Mouse (Mus musculus) forebrain, postnatal 0 days (tissue): ENCODE measurements around the gene Exoc2. TPM values are rescaled to one million over a fixed set of nuclear protein-coding genes. Genes with fewer than 3 reads are reported as not detected.

Source experiments
- ATAC-seq: fragments of 200-750 bp; cut with Nextera tagmentation; 2 replicates; pipeline ENCODE4 v1.8.0; 2017; ENCODE audit warnings: mild to moderate bottlenecking, moderate library complexity
- DNase-seq: peaks from one replicate; pipeline ENCODE4 v3.0.0-alpha.2; 2015
- H3K27ac ChIP-seq: fragments of 300-500 bp; sonication (generic); 2 replicates; pipeline ENCODE4 v1.5.1; 2014; ENCODE audit warnings: low read depth, mild to moderate bottlenecking, antibody characterized with exemption, low read length, moderate library complexity, mixed read lengths
- H3K27me3 ChIP-seq: fragments of 300-500 bp; sonication (generic); 2 replicates; pipeline ENCODE4 v1.6.1; 2014; ENCODE audit warnings: mild to moderate bottlenecking, low read length, mixed read lengths; ENCODE audit not compliant: insufficient read depth
- H3K36me3 ChIP-seq: fragments of 300-500 bp; sonication (generic); 2 replicates; pipeline ENCODE4 v1.6.1; 2014; ENCODE audit warnings: mild to moderate bottlenecking, moderate library complexity; ENCODE audit not compliant: insufficient read depth
- H3K4me1 ChIP-seq: fragments of 300-500 bp; sonication (generic); 2 replicates; pipeline ENCODE4 v1.6.1; 2014; ENCODE audit warnings: antibody characterized with exemption; ENCODE audit not compliant: insufficient read depth
- H3K4me2 ChIP-seq: fragments of 300-500 bp; sonication (generic); 2 replicates; pipeline ENCODE4 v1.6.1; 2014; ENCODE audit warnings: low read depth, mild to moderate bottlenecking, moderate library complexity
- H3K4me3 ChIP-seq: fragments of 300-500 bp; sonication (generic); 2 replicates; pipeline ENCODE4 v1.5.1; 2014; ENCODE audit warnings: low read depth, low read length, mixed read lengths
- H3K9ac ChIP-seq: fragments of 300-500 bp; sonication (generic); 2 replicates; pipeline ENCODE4 v1.6.1; 2014; ENCODE audit warnings: mild to moderate bottlenecking
- H3K9me3 ChIP-seq: fragments of 300-500 bp; sonication (generic); 2 replicates; pipeline ENCODE4 v1.6.1; 2016; ENCODE audit warnings: low read length
- CTCF ChIP-seq: sonication (generic); IDR thresholded peaks from 2 replicates; pipeline ENCODE4 v1.5.1; 2016; ENCODE audit warnings: antibody characterized with exemption, control low read depth, low read depth
- WGBS: fragments of 180-500 bp; shearing (Covaris S2); extraction: QIAGEN DNeasy Blood & Tissue Kit; methylation state at CpG from one replicate; pipeline ENCODE4 v1.1.7; 2014; 5-methylcytosine and 5-hydroxymethylcytosine counted together
- polyA plus RNA-seq: library from polyadenylated mRNA; unstranded; fragments of >200 nt; fragmentation: Nextera tagmentation; extraction: Ambion mirVana; gene quantifications from 2 replicates; pipeline ENCODE4 v1.2.1, GENCODE M21; 2015
- total RNA-seq: library from RNA; depleted of rRNA; stranded (reverse); fragments of >200 nt; gene quantifications from 2 replicates; pipeline ENCODE4 v1.2.3, GENCODE M21; 2014

Gene Exoc2
- total and polyA plus RNA-seq, 2 experiments from 2014 or later, result 44.0 to 69.5 TPM

DNA sequence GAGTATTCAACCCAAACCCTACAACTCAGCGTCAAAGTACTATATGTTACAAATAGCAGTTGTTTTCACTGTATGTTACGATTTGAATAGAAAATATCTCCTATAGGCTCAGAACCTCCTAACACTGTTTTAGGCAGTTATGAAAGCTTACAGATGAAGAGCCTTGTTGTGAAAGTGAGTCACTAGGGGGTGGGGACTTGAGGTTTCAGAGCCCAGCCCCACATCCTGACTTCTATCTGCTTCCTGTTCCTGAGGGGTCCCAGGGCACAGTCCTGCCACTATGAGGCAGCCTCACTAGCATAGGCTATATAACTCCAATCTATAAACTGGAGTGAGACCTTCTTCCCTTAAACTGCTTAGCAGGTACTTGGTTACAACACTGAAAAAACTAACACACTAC lies 1.8 kb downstream of the Exoc2 start:
- Histone ChIP-seq H3K9me3 (no peaks in the 10 kb centered on the region), H3K4me3 (no peak overlapping the region), H3K36me3 (no peaks in the 10 kb centered on the region), H3K27me3 (no peaks in the 10 kb centered on the region), H3K4me1 (peaks cover 8% of the 10 kb centered on the region; the same call in 1 of the 2 replicates), H3K9ac (no peak overlapping the region), H3K27ac (no peak overlapping the region), H3K4me2 (no peak overlapping the region)
- TF ChIP-seq CTCF, result no peak
- ATAC-seq (no peak), DNase-seq (no peak)
- WGBS, result 97% methylated on average over 2 of the region's 2 CpGs

DNA sequence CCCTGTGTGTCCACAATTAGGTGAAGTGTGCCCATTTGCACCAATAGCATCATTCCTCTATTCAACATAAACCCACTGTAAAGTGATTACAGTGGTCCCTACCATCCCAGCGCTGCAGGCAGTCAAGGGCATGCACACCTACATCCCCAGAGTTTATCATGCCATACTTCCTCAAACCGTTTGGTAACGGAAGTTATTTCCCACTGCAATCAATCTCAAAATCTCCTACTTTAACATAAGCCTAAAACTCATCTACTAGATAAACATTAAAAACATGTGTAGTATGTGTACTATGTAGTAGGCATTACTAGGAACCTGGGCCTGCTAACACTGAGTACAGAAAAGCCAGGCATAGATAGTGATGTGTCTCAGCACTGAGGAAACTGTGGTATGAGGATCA lies 2.8 kb downstream of the Exoc2 start:
- H3K36me3 ChIP-seq, result no peaks in the 10 kb centered on the region
- no peaks in the 10 kb centered on the region for H3K9me3 ChIP-seq
- DNase-seq (no peak), ATAC-seq (no peak)
- WGBS, result 90% methylated on average over 3 of the region's 3 CpGs
- no peak overlapping the region for H3K9ac ChIP-seq
- H3K4me3 ChIP-seq, result no peak overlapping the region
- no peak overlapping the region for H3K4me2 ChIP-seq
- H3K27ac ChIP-seq, result no peak overlapping the region
- H3K4me1 ChIP-seq, result peaks cover 8% of the 10 kb centered on the region; the same call in 1 of the 2 replicates
- H3K27me3 ChIP-seq, result no peaks in the 10 kb centered on the region
- no peak for TF ChIP-seq CTCF

DNA sequence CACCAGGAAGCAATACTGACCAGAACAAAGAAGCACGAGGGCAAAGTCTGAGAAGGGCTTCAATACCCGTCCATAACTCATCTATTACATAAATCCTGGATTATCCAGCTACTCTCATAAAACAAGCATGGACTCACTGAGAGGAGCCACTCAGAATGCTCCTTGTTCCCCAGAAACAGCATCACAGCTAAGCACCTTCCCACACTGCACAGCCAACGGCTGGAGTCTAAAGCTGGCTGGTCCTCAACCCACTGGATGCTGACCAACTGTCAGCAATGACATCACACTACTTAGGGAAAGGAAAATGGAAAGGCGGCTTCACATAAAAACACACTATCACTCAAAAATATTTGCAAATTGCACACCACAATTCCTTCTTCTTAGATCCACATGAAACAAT lies 5.6 kb downstream of the Exoc2 start:
- ATAC-seq (no peak), DNase-seq (no peak)
- no peak overlapping the region for H3K9ac ChIP-seq
- peaks cover 8% of the 10 kb centered on the region; the same call in 1 of the 2 replicates for H3K4me1 ChIP-seq
- 63% methylated on average over 4 of the region's 4 CpGs for WGBS
- H3K27ac ChIP-seq, result no peak overlapping the region
- no peak overlapping the region for H3K4me2 ChIP-seq
- no peak overlapping the region for H3K4me3 ChIP-seq
- no peaks in the 10 kb centered on the region for H3K27me3 ChIP-seq
- no peaks in the 10 kb centered on the region for H3K9me3 ChIP-seq
- TF ChIP-seq CTCF, result no peak
- H3K36me3 ChIP-seq, result no peaks in the 10 kb centered on the region

DNA sequence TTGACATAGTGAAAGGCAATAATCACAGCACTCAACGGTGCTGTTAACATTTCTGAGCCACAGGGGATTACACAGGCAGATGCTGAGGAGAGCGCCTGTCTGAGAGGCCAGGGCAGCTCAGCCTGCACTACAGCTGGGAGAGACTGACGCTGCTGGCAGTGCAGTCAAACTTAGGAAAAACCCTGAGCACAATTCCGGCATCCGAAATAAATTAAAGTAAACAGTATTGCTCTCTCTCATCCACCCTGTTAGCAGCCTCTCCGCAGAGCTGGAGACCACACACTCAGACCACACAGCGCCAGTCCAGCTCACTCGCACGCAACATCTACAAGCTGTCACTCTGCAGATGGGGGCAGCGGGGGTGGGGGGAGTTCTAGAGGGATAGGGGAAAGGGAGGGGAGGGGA lies 7.4 kb downstream of the Exoc2 start:
- Histone ChIP-seq H3K4me2 (peak overlapping the region; percentile 13; the same call in 1 of the 2 replicates), H3K9me3 (no peaks in the 10 kb centered on the region), H3K27ac (no peak overlapping the region), H3K4me3 (no peak overlapping the region), H3K4me1 (no peaks in the 10 kb centered on the region), H3K36me3 (no peaks in the 10 kb centered on the region), H3K27me3 (no peaks in the 10 kb centered on the region), H3K9ac (no peak overlapping the region)
- peak; percentile 67 for ATAC-seq
- no peak for DNase-seq
- WGBS, result 12% methylated on average over 10 of the region's 10 CpGs
- no peak for TF ChIP-seq CTCF

DNA sequence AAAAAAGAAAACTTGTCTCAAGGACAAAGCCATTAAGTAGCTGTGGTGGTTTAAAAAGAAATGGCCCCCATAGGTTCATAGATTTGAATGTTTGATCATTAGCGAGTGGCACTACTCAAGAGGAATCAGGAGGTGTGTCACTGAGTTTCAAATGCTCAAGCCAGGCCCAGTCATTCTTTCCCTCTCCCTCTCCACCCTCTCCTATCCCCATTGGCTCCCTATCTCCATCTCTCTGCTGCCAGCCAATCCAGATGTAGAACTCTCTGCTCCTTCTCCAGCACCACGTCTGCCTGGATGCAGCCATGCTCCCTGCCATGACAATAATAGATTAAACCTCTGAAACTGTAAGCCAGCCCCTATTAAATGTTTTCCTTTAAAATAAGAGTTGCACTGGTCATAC lies 12.0 kb downstream of the Exoc2 start:
- no peaks in the 10 kb centered on the region for H3K9me3 ChIP-seq
- DNase-seq (no peak), ATAC-seq (no peak)
- no peak for TF ChIP-seq CTCF
- H3K9ac ChIP-seq, result no peak overlapping the region
- no peak overlapping the region for H3K4me2 ChIP-seq
- H3K27ac ChIP-seq, result no peak overlapping the region
- H3K27me3 ChIP-seq, result no peaks in the 10 kb centered on the region
- 46% methylated on average over 2 of the region's 2 CpGs for WGBS
- H3K4me3 ChIP-seq, result no peak overlapping the region
- no peaks in the 10 kb centered on the region for H3K36me3 ChIP-seq
- H3K4me1 ChIP-seq, result no peaks in the 10 kb centered on the region

DNA sequence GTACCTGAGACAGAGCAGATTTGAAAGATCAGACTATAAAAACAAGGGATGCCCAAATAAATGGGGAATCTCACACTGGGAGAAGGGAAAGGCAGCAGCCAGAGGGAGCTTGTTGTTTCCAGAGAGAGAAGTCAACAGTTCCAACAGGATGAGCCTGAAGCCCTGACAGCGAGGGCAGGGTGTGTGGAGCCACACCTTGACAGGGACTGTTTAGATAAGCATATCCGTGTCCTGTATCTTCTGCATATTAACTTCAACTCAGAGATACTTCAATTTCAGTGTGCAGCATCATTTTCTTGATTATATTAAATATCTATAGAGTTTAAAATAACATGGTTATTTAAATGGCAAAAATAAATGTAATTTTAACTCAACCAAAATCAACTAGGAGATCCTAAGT lies 13.2 kb downstream of the Exoc2 start:
- DNase-seq, result no peak
- ATAC-seq, result no peak
- Histone ChIP-seq H3K9me3 (no peaks in the 10 kb centered on the region), H3K27me3 (no peaks in the 10 kb centered on the region), H3K4me1 (no peaks in the 10 kb centered on the region), H3K4me2 (no peak overlapping the region), H3K27ac (no peak overlapping the region), H3K4me3 (no peak overlapping the region), H3K36me3 (no peaks in the 10 kb centered on the region), H3K9ac (no peak overlapping the region)
- no peak for TF ChIP-seq CTCF
- WGBS, result 92% methylated on average over 2 of the region's 2 CpGs

DNA sequence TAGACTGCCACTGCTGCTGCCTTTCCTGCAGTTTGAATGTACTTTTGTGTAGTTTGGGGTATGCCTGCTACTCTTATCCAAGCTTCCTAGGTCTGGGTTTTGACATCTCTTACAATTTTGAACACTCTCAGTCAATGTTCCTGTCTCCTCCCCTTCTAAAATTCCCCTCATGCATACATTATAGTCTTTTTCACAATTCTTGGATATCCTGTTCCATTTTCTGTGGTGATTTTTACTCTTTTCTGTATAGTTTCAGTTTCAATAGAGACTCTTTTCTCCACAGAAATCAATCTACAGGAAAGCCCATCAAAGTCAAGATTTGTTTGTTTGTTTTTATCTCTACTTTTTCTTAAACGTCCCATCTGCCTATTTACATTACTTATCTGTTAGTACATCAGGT lies 20.3 kb downstream of the Exoc2 start:
- no peak overlapping the region for H3K4me2 ChIP-seq
- no peak for TF ChIP-seq CTCF
- no peaks in the 10 kb centered on the region for H3K36me3 ChIP-seq
- no peaks in the 10 kb centered on the region for H3K27me3 ChIP-seq
- H3K27ac ChIP-seq, result no peak overlapping the region
- H3K9ac ChIP-seq, result no peak overlapping the region
- H3K9me3 ChIP-seq, result no peaks in the 10 kb centered on the region
- DNase-seq (no peak), ATAC-seq (no peak)
- H3K4me3 ChIP-seq, result no peak overlapping the region
- H3K4me1 ChIP-seq, result no peaks in the 10 kb centered on the region
- WGBS, result 90% methylated on average over 1 of the region's 1 CpGs

DNA sequence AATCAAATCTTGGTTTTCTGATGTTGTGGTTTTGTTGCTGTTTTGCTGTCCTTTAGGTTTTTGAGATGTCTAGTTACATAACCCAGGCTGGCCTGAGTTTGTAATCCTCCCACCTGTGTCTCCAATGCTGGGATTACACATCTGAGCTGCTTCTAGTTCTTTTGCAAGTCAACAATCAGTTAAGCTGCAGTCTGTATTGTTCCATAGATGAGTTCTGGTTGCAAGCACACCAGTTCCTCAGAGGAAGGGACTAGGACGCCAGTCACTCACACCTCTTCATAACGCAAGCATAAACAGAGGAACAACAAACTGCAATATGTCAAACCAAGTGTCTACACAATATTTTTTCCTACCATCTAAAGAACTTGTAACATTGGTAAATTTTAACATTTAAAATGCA lies 21.8 kb downstream of the Exoc2 start:
- H3K4me1 ChIP-seq, result no peaks in the 10 kb centered on the region
- no peaks in the 10 kb centered on the region for H3K27me3 ChIP-seq
- H3K36me3 ChIP-seq, result no peaks in the 10 kb centered on the region
- H3K9me3 ChIP-seq, result no peaks in the 10 kb centered on the region
- no peak overlapping the region for H3K4me2 ChIP-seq
- H3K27ac ChIP-seq, result no peak overlapping the region
- DNase-seq (no peak), ATAC-seq (no peak)
- no peak overlapping the region for H3K4me3 ChIP-seq
- TF ChIP-seq CTCF, result no peak
- 84% methylated on average over 2 of the region's 2 CpGs for WGBS
- H3K9ac ChIP-seq, result no peak overlapping the region
